Mouse (Mus musculus) liver, embryonic 14.5 days (tissue): ENCODE measurements at regions not wholly inside any gene's neighbourhood (a gene's known extent, or its start where the extent isn't known, plus 50 kb on each side); places are given as distances from the start of the nearest gene placed in this dataset.

ENCODE experiments used
- CTCF ChIP-seq: IDR thresholded peaks from 2 replicates; pipeline ENCODE4 v1.5.1; 2016; ENCODE audit warnings: antibody characterized with exemption, low read depth, control low read depth
- EP300 ChIP-seq: IDR thresholded peaks from 2 replicates; pipeline ENCODE4 v1.6.1; 2016; ENCODE audit warnings: antibody characterized with exemption, low read depth

- TF ChIP-seq CTCF = no peak
- no peak for TF ChIP-seq EP300
Measured at GRCm38 (mm10) chr2:133462378-133462777, 89.6 kb upstream of the Bmp2 start.
